Mouse (Mus musculus): ENCODE data around the gene 1700012P22Rik. TPM values are rescaled to one million over a fixed set of nuclear protein-coding genes. Genes with fewer than 3 reads are reported as not detected.
A peak's percentile ranks its signal among the peaks of the same experiment; 100 is the strongest.

1700012P22Rik gene
- polyA plus RNA-seq, 1 experiment = 131 TPM

GRCm38 (mm10) chr4:144404456-144405086, 34.0 kb downstream of the 1700012P22Rik start:
- no peak for TF ChIP-seq CTCF (IDR thresholded peaks at IDR 0.05; ENCODE audit: control insufficient read depth, insufficient read depth, insufficient replicate concordance, low read depth, low read length)
- 0 out of 2 replicates have a peak, but pooled peaks have one; percentile 16 for TF ChIP-seq POLR2A (IDR thresholded peaks at IDR 0.05; ENCODE audit: control insufficient read depth, low read depth, low read length)
- Histone ChIP-seq H3K27me3 (ENCODE audit: control insufficient read depth, insufficient read depth, low read length) (no peaks in the 10 kb centered on the region), H3K27ac (ENCODE audit: control insufficient read depth, insufficient read depth, low read depth, low read length) (no peak overlapping the region), H3K4me1 (ENCODE audit: control insufficient read depth, insufficient read depth, low read length) (peaks cover 7% of the 10 kb centered on the region), H3K36me3 (ENCODE audit: control insufficient read depth, insufficient read depth, low read length) (no peaks in the 10 kb centered on the region), H3K4me3 (ENCODE audit: control insufficient read depth, low read depth, low read length) (peak overlapping the region; percentile 74)

- Histone ChIP-seq H3K27ac (ENCODE audit: control insufficient read depth, insufficient read depth, low read depth, low read length) (no peak overlapping the region), H3K27me3 (ENCODE audit: control insufficient read depth, insufficient read depth, low read length) (no peaks in the 10 kb centered on the region), H3K4me1 (ENCODE audit: control insufficient read depth, insufficient read depth, low read length) (peaks cover 7% of the 10 kb centered on the region), H3K4me3 (ENCODE audit: control insufficient read depth, low read depth, low read length) (no peak overlapping the region), H3K36me3 (ENCODE audit: control insufficient read depth, insufficient read depth, low read length) (no peaks in the 10 kb centered on the region)
- TF ChIP-seq CTCF (IDR thresholded peaks at IDR 0.05; ENCODE audit: control insufficient read depth, insufficient read depth, insufficient replicate concordance, low read depth, low read length) (no peak), POLR2A (IDR thresholded peaks at IDR 0.05; ENCODE audit: control insufficient read depth, low read depth, low read length) (no peak)
Observed at GRCm38 (mm10) chr4:144402712-144403111, 35.9 kb downstream of the 1700012P22Rik start.

GRCm38 (mm10) chr4:144396316-144396715, 42.3 kb downstream of the 1700012P22Rik start:
- Histone ChIP-seq H3K36me3 (ENCODE audit: control insufficient read depth, insufficient read depth, low read length) (no peaks in the 10 kb centered on the region), H3K4me3 (ENCODE audit: control insufficient read depth, low read depth, low read length) (no peak overlapping the region), H3K4me1 (ENCODE audit: control insufficient read depth, insufficient read depth, low read length) (no peaks in the 10 kb centered on the region)

GRCm38 (mm10) chr4:144377911-144378310, 60.7 kb downstream of the 1700012P22Rik start, which contains the start of gene Pramef20:
Gene Pramef20, minus strand, starts transcription at chr4:144377933.
- H3K27ac ChIP-seq (ENCODE audit: control insufficient read depth, insufficient read depth, low read depth, low read length) = no peak within 1 kb of the TSS
- no peaks in the 10 kb centered on the region for H3K27me3 ChIP-seq (ENCODE audit: control insufficient read depth, insufficient read depth, low read length)
- TF ChIP-seq POLR2A (IDR thresholded peaks at IDR 0.05; ENCODE audit: control insufficient read depth, low read depth, low read length) (no peak), CTCF (IDR thresholded peaks at IDR 0.05; ENCODE audit: control insufficient read depth, insufficient read depth, insufficient replicate concordance, low read depth, low read length) (no peak)
- no peaks in the 10 kb centered on the region for H3K36me3 ChIP-seq (ENCODE audit: control insufficient read depth, insufficient read depth, low read length)
- no peaks in the 10 kb centered on the region for H3K4me1 ChIP-seq (ENCODE audit: control insufficient read depth, insufficient read depth, low read length)
- H3K4me3 ChIP-seq (ENCODE audit: control insufficient read depth, low read depth, low read length) = no peak within 1 kb of the TSS

More at GRCm38 (mm10) chr4:144396316-144396715, 42.3 kb downstream of the 1700012P22Rik start:
- H3K27me3 ChIP-seq (ENCODE audit: control insufficient read depth, insufficient read depth, low read length) = no peaks in the 10 kb centered on the region
- no peak for TF ChIP-seq CTCF (IDR thresholded peaks at IDR 0.05; ENCODE audit: control insufficient read depth, insufficient read depth, insufficient replicate concordance, low read depth, low read length)
- TF ChIP-seq POLR2A (IDR thresholded peaks at IDR 0.05; ENCODE audit: control insufficient read depth, low read depth, low read length) = no peak
- no peak overlapping the region for H3K27ac ChIP-seq (ENCODE audit: control insufficient read depth, insufficient read depth, low read depth, low read length)

Other genes starting within 250 kb of the 1700012P22Rik start
- gene Oog2, start 248.1 kb downstream of the 1700012P22Rik start, polyA plus RNA-seq (2012; rRNA removed) = not detected in 2 replicates
- gene C87977, start 225.5 kb downstream of the 1700012P22Rik start, polyA plus RNA-seq (2012; rRNA removed) = 0.12 TPM in 1 of 2 replicates, not detected in the other
- not detected in 2 replicates for gene Pramel5, start 158.3 kb downstream of the 1700012P22Rik start, polyA plus RNA-seq (2012; rRNA removed)
- not detected in 2 replicates for gene Gm13128, start 108.5 kb downstream of the 1700012P22Rik start, polyA plus RNA-seq (2012; rRNA removed)
- not detected in 2 replicates for gene Gm13119, start 80.8 kb downstream of the 1700012P22Rik start, polyA plus RNA-seq (2012; rRNA removed)
- gene Pramef20, start 60.8 kb downstream of the 1700012P22Rik start, polyA plus RNA-seq (2012; rRNA removed) = not detected in 2 replicates
- gene Pramef12, start 30.3 kb downstream of the 1700012P22Rik start, polyA plus RNA-seq (2012; rRNA removed) = 2.2 and 2.8 TPM in 2 replicates
- gene Gm9944, start 14.5 kb upstream of the 1700012P22Rik start, polyA plus RNA-seq (2012; rRNA removed) = not detected in 2 replicates
- not detected in 2 replicates for gene Aadacl3, start 25.0 kb upstream of the 1700012P22Rik start, polyA plus RNA-seq (2012; rRNA removed)
- not detected in 2 replicates for gene 9430007A20Rik, start 81.0 kb upstream of the 1700012P22Rik start, polyA plus RNA-seq (2012; rRNA removed)
- 0.14 TPM in 1 of 2 replicates, not detected in the other for gene Gm13124, start 126.4 kb upstream of the 1700012P22Rik start, polyA plus RNA-seq (2012; rRNA removed)
- gene Aadacl4, start 174.9 kb upstream of the 1700012P22Rik start, polyA plus RNA-seq (2012; rRNA removed) = not detected in 2 replicates
- gene Gm436, start 247.6 kb upstream of the 1700012P22Rik start, polyA plus RNA-seq (2012; rRNA removed) = not detected in 2 replicates